Mouse (Mus musculus) bone marrow macrophage, adult 2 months (primary cell): ENCODE results near the gene Rap1gap2.

ENCODE experiments used
- CTCF ChIP-seq: IDR thresholded peaks from 2 replicates; pipeline ENCODE4 v1.5.1; 2012; ENCODE audit warnings: low read depth, mild to moderate bottlenecking, low read length, moderate library complexity
- POLR2A ChIP-seq: IDR thresholded peaks from 2 replicates; pipeline ENCODE4 v1.6.1; 2012; ENCODE audit warnings: mild to moderate bottlenecking, low read depth, low read length, borderline replicate concordance

- TF ChIP-seq POLR2A = no peak
- no peak for TF ChIP-seq CTCF
Measured at GRCm38 (mm10) chr11:74413449-74413972, 197.2 kb downstream of the Rap1gap2 start.
